Mouse (Mus musculus) myocyte (in vitro differentiated cells): ENCODE data around the gene 1700003F12Rik. TPM values are rescaled to one million over a fixed set of nuclear protein-coding genes. Genes with fewer than 3 reads are reported as not detected.
A peak's percentile ranks its signal among the peaks of the same experiment; 100 is the strongest.

Source experiments
- H3K27me3 ChIP-seq: one replicate; pipeline ENCODE4 v1.6.1; 2011; ENCODE audit not compliant: control insufficient read depth, insufficient read depth, insufficient read length
- H3K36me3 ChIP-seq: one replicate; pipeline ENCODE4 v1.6.1; 2011; ENCODE audit not compliant: control insufficient read depth, insufficient read depth
- H3K4me2 ChIP-seq: one replicate; pipeline ENCODE4 v1.6.1; 2011; ENCODE audit warnings: low read depth, control low read depth
- H3K4me3 ChIP-seq: one replicate; pipeline ENCODE4 v1.5.1; 2011; ENCODE audit warnings: mild to moderate bottlenecking, control low read depth, moderate library complexity
- H3K79me2 ChIP-seq: one replicate; pipeline ENCODE4 v1.6.1; 2011; ENCODE audit not compliant: control insufficient read depth, insufficient read depth
- H3ac ChIP-seq: one replicate; pipeline ENCODE4 v1.6.1; 2011; ENCODE audit not compliant: control insufficient read depth, insufficient read length
- CEBPB ChIP-seq: IDR thresholded peaks from 2 replicates; pipeline ENCODE4 v1.6.1; 2011; ENCODE audit warnings: mild to moderate bottlenecking, moderate library complexity; ENCODE audit not compliant: poor library complexity, insufficient read depth, severe bottlenecking
- E2F4 ChIP-seq: IDR thresholded peaks from one replicate; pipeline ENCODE4 v1.6.1; 2011; ENCODE audit warnings: mild to moderate bottlenecking, control low read depth, moderate library complexity; ENCODE audit not compliant: insufficient read depth
- MAX ChIP-seq: IDR thresholded peaks from one replicate; pipeline ENCODE4 v1.6.1; 2011; ENCODE audit warnings: low read depth, mild to moderate bottlenecking, control low read depth
- MYOD1 ChIP-seq, 3 experiments: IDR thresholded peaks; one replicate each; pipeline ENCODE4 v1.6.1; 2011; ENCODE audit warnings: control low read depth in 2 of 3, low read depth in 2 of 3, mild to moderate bottlenecking in 2 of 3, moderate library complexity in 1 of 3; ENCODE audit not compliant: insufficient read length in 2 of 3, control insufficient read depth in 1 of 3
- MYOG ChIP-seq, 3 experiments: IDR thresholded peaks; one replicate each; pipeline ENCODE4 v1.6.1; 2011; ENCODE audit warnings: control low read depth in 2 of 3, low read depth in 2 of 3, mild to moderate bottlenecking in 2 of 3; ENCODE audit not compliant: insufficient read length in 2 of 3, control insufficient read depth in 1 of 3, insufficient read depth in 1 of 3
- POLR2A ChIP-seq: IDR thresholded peaks from one replicate; pipeline ENCODE4 v1.6.1; 2011; ENCODE audit warnings: low read depth, mild to moderate bottlenecking, control low read depth, moderate library complexity; ENCODE audit not compliant: insufficient read length
- POLR2AphosphoS2 ChIP-seq: IDR thresholded peaks from one replicate; pipeline ENCODE4 v1.6.1; 2011; ENCODE audit warnings: low read depth, control low read depth; ENCODE audit not compliant: insufficient read length
- REST ChIP-seq: IDR thresholded peaks from one replicate; pipeline ENCODE4 v1.6.1; 2011; ENCODE audit warnings: mild to moderate bottlenecking, control low read depth, moderate library complexity; ENCODE audit not compliant: insufficient read depth, insufficient read length
- SRF ChIP-seq: IDR thresholded peaks from one replicate; pipeline ENCODE4 v1.6.1; 2011; ENCODE audit warnings: low read depth; ENCODE audit not compliant: control insufficient read depth, insufficient read length
- TCF12 ChIP-seq: IDR thresholded peaks from one replicate; pipeline ENCODE4 v1.6.1; 2011; ENCODE audit warnings: mild to moderate bottlenecking, control low read depth; ENCODE audit not compliant: poor library complexity, insufficient read depth, severe bottlenecking
- TCF3 ChIP-seq: IDR thresholded peaks from one replicate; pipeline ENCODE4 v1.6.1; 2011; ENCODE audit warnings: low read depth, control low read depth; ENCODE audit not compliant: insufficient read length
- USF1 ChIP-seq: IDR thresholded peaks from one replicate; pipeline ENCODE4 v1.6.1; 2011; ENCODE audit warnings: low read depth, mild to moderate bottlenecking, control low read depth, moderate library complexity
- polyA plus RNA-seq: library from polyadenylated mRNA; unstranded; fragments of >200 nt; fragmentation: generic; extraction: Trizol; gene quantifications from one replicate; pipeline ENCODE4 v1.2.1, GENCODE M21; 2012; ENCODE audit warnings: missing spikeins

1700003F12Rik gene
- polyA plus RNA-seq, 1 experiment = 22.9 TPM

DNA sequence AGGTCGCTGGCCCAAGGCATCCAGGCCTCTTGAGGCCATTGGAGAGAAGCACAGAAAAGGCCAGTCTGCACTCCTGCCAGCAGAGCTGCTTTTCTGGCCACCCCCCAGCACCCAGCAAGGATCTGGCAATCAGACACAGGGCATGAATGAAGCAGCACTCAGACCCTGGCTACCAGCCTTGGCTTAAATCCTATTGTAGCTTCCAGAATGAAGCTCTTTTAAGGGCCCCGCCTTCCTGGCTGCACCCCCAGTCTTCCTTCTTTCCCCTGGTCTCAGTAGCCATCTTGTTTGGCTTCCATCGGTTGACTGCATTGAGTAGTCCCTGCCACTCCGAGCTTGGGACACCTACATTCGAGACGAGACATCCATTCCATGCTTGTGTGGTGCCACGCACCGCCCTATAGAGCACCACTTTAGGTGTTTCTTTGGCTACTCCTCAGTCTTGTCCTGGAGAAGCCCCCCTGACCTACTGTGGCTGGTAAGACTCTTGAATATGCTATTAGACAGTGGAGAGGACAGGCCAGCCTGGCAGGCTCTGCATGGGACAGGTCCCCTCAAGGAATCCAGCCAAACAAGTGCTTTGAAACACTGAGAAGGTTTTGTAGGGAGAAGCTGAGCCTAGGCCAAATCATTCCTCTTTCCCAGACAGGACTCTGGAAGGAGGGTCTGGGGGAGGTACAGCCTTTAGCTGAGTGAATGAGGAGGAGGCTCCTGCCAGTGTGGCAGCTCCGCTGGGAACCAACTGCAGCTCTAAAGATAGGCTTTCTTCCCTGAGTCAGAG lies 3.1 kb upstream of the 1700003F12Rik start:
- Histone ChIP-seq H3K36me3 (no peaks in the 10 kb centered on the region), H3K4me3 (no peak overlapping the region), H3K27me3 (no peaks in the 10 kb centered on the region), H3K4me2 (no peak overlapping the region), H3ac (no peak overlapping the region), H3K79me2 (no peaks in the 10 kb centered on the region)
- no peak for TF ChIP-seq MYOD1 (IDR thresholded peaks at IDR 0.05; ENCODE audit: control insufficient read depth in 1 of 3, insufficient read length in 2 of 3, low read depth in 2 of 3)
- no peak for TF ChIP-seq E2F4
- TF ChIP-seq REST = no peak
- TF ChIP-seq CEBPB = no peak
- no peak for TF ChIP-seq SRF
- no peak for TF ChIP-seq MAX
- TF ChIP-seq POLR2A = no peak
- TF ChIP-seq USF1 = no peak

DNA sequence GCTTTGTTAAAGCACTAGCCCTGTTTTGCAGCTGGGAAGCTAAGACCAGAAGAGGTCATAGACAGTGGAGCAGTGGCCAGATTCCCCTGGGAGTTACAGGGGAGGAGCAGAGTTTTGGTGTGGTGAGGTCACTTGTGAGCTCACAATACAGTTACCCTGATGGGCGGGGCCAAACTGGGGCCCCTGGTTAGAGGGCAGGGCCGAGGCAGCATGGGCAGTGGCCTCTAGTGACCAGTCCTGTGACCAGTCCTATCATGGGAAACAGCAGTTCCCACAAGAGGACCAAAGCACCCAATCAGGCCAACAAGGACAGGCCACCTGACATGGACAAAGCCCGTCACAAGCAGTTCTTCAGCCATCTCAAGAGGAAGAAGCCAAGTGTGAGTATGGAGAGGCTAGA lies 1.8 kb downstream of the 1700003F12Rik start:
- Histone ChIP-seq H3K79me2 (no peaks in the 10 kb centered on the region), H3K4me2 (peak overlapping the region; percentile 77)
- TF ChIP-seq REST (no peak), MAX (no peak), E2F4 (no peak), TCF12 (no peak), MYOG (IDR thresholded peaks at IDR 0.05; ENCODE audit: control insufficient read depth in 1 of 3, insufficient read depth in 1 of 3, insufficient read length in 2 of 3, low read depth in 2 of 3) (no peak), USF1 (peak; percentile 81), POLR2A (peak; percentile 45), TCF3 (no peak), SRF (no peak), POLR2AphosphoS2 (no peak), MYOD1 (IDR thresholded peaks at IDR 0.05; ENCODE audit: control insufficient read depth in 1 of 3, insufficient read length in 2 of 3, low read depth in 2 of 3) (no peak), CEBPB (no peak)

DNA sequence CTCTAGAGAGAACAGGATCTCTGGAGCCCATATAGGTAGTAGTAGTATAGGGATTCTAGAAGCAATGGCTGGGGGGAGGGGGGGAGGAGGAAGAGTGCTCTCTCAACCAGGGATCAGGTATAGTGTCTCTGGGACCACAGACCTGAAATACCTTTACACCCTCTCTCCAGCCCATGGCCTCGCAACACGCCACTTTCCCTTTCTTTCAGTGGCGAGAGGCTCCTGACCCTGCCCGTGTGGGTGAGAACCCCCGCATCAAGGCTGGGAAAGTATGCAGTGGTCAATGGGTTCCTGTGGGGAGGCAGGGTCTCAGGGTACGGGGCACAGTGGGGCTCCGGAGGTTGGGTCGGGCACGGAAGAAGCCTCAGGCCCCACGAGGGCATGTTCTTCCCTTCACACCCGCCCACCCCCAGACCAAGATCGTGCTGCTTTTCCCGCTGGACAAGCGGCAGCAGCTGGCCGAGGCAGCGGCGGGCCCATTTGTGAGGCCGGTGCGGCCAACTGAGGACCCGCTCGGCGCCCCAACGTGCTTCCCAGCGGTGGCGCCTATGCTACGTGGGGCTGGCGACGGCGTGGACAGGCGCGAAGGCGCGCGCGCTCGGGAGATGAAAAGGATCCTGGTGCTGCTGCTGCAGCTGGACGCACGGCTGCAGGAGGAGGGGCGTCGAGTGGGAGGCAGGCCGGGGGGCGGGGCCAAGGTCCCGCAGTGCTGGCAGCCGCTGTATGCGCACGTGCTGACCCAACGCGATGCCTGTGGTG lies 2.4 kb downstream of the 1700003F12Rik start:
- peak overlapping the region; percentile 40 for H3K4me3 ChIP-seq
- no peaks in the 10 kb centered on the region for H3K27me3 ChIP-seq
- peak in 2 of 3 experiments; percentile 59 to 77 for TF ChIP-seq MYOD1 (IDR thresholded peaks at IDR 0.05; ENCODE audit: control insufficient read depth in 1 of 3, insufficient read length in 2 of 3, low read depth in 2 of 3)
- no peak for TF ChIP-seq TCF3
- no peak for TF ChIP-seq REST
- no peak for TF ChIP-seq CEBPB
- TF ChIP-seq SRF = no peak
- TF ChIP-seq MAX = no peak
- peak; percentile 64 for TF ChIP-seq POLR2A
- no peak for TF ChIP-seq TCF12
- peak; percentile 73 for TF ChIP-seq POLR2AphosphoS2
- peak in 2 of 3 experiments; percentile 20 to 26 for TF ChIP-seq MYOG (IDR thresholded peaks at IDR 0.05; ENCODE audit: control insufficient read depth in 1 of 3, insufficient read depth in 1 of 3, insufficient read length in 2 of 3, low read depth in 2 of 3)
- no peak for TF ChIP-seq E2F4
- TF ChIP-seq USF1 = no peak

More for the DNA sequence above, 1.8 kb downstream of the 1700003F12Rik start:
- no peak overlapping the region for H3ac ChIP-seq
- H3K27me3 ChIP-seq = no peaks in the 10 kb centered on the region
- H3K36me3 ChIP-seq = no peaks in the 10 kb centered on the region
- H3K4me3 ChIP-seq = peak overlapping the region; percentile 40

DNA sequence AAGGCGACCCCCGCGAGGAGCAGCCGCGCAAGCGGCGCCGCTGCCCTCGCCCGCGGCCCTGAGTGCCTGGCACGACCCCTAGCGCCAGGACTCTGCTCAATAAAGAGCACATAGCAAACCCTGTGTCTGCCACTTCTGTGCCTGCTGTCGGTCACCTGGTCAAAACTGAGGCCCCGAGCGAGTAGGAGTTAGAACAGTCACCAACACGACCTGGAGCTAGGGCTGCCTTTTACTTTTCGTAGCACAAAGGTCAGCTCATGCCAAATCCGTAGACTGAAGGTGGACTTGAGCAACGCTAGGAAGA lies 3.0 kb downstream of the 1700003F12Rik start:
- peak overlapping the region; percentile 77 for H3K4me2 ChIP-seq
- H3K27me3 ChIP-seq = no peaks in the 10 kb centered on the region
- no peaks in the 10 kb centered on the region for H3K36me3 ChIP-seq
- no peaks in the 10 kb centered on the region for H3K79me2 ChIP-seq
- H3ac ChIP-seq = peak overlapping the region; percentile 2
- peak overlapping the region; percentile 40 for H3K4me3 ChIP-seq
- TF ChIP-seq REST = no peak
- TF ChIP-seq CEBPB = no peak
- TF ChIP-seq SRF = no peak
- no peak for TF ChIP-seq POLR2A
- TF ChIP-seq MYOG (IDR thresholded peaks at IDR 0.05; ENCODE audit: control insufficient read depth in 1 of 3, insufficient read depth in 1 of 3, insufficient read length in 2 of 3, low read depth in 2 of 3) = no peak
- TF ChIP-seq E2F4 = no peak
- no peak for TF ChIP-seq TCF3
- TF ChIP-seq TCF12 = no peak
- no peak for TF ChIP-seq POLR2AphosphoS2
- no peak for TF ChIP-seq MYOD1 (IDR thresholded peaks at IDR 0.05; ENCODE audit: control insufficient read depth in 1 of 3, insufficient read length in 2 of 3, low read depth in 2 of 3)
- TF ChIP-seq USF1 = no peak
- no peak for TF ChIP-seq MAX

More for the DNA sequence above, 2.4 kb downstream of the 1700003F12Rik start:
- peak overlapping the region; percentile 2 for H3ac ChIP-seq
- no peaks in the 10 kb centered on the region for H3K79me2 ChIP-seq
- peak overlapping the region; percentile 77 for H3K4me2 ChIP-seq
- no peaks in the 10 kb centered on the region for H3K36me3 ChIP-seq
